Comparison of ENCODE assay signal across 19 mouse cellular contexts in genomic region chr6:97918481-97918880, GRCm38 (mm10).
DNase-seq lines count a peak whose midpoint lies in the region; ATAC-seq and TF ChIP-seq lines count a peak whose summit lies in the region.
"Had no signal": no experiment of that assay in that cellular context is flagged by ENCODE, and none has a peak within 500 bp of the region (broad histone marks: within the 10 kb centered on the region; RNA-seq: fewer than 3 reads in every experiment).

No protein-coding gene starts in this region.

- no peaks in the 10 kb centered on the region for H3K79me2 ChIP-seq in heart, adult 2 months (replicated peaks; ENCODE audit: control insufficient read depth, insufficient read depth, low read length)

- no peak for TF ChIP-seq EP300 in heart, adult 2 months (IDR thresholded peaks at IDR 0.05; ENCODE audit: insufficient read depth, low read depth, low read length)
- TF ChIP-seq EP300 in heart, postnatal 0 days (IDR thresholded peaks at IDR 0.05; ENCODE audit: low read depth) = no peak

- H3K4me1 ChIP-seq in heart, adult 2 months (ENCODE audit: control insufficient read depth, insufficient read depth, low read length) = peaks cover 11% of the 10 kb centered on the region
- H3K4me1 ChIP-seq in hindbrain, embryonic 10.5 days (replicated peaks) = peaks cover 22% of the 10 kb centered on the region
- H3K4me1 ChIP-seq in hindbrain, postnatal 0 days (ENCODE audit: insufficient read depth, low read length) = no peaks in the 10 kb centered on the region
- no peaks in the 10 kb centered on the region; the same call in 1 of the 2 replicates for H3K4me1 ChIP-seq in lung, embryonic 16.5 days (replicated peaks; ENCODE audit: control insufficient read depth, insufficient read depth, low read length)
- peaks cover 36% of the 10 kb centered on the region for H3K4me1 ChIP-seq in heart, postnatal 0 days (ENCODE audit: control insufficient read depth, insufficient read depth)
- H3K4me1 ChIP-seq: liver, embryonic 12.5 days had no signal

- no peak for ATAC-seq in hindbrain, postnatal 0 days
- no peak for ATAC-seq in lung, embryonic 16.5 days (ENCODE audit: low read depth)
- peak; percentile 12 for ATAC-seq in heart, postnatal 0 days (ENCODE audit: insufficient read depth, low read depth)
- ATAC-seq: hindbrain, embryonic 16.5 days; intestine, postnatal 0 days; liver, embryonic 12.5 days had no signal

- no peak for TF ChIP-seq POLR2A in heart, adult 2 months (IDR thresholded peaks at IDR 0.05; ENCODE audit: insufficient read depth, low read depth, low read length)

- peak overlapping the region; percentile 36; the same call in 1 of the 2 replicates for H3K9ac ChIP-seq in heart, adult 2 months (ENCODE audit: low read depth, low read length)
- H3K9ac ChIP-seq in hindbrain, postnatal 0 days (replicated peaks; ENCODE audit: low read length) = no peak overlapping the region
- no peak overlapping the region for H3K9ac ChIP-seq in lung, embryonic 16.5 days (ENCODE audit: low read length)
- peak overlapping the region; percentile 30 for H3K9ac ChIP-seq in heart, postnatal 0 days (replicated peaks; ENCODE audit: low read depth, low read length)
- H3K9ac ChIP-seq: limb, embryonic 12.5 days; liver, embryonic 12.5 days; midbrain, embryonic 12.5 days; neural tube, embryonic 12.5 days had no signal

- H3K4me3 ChIP-seq in heart, adult 2 months = no peak overlapping the region
- H3K4me3 ChIP-seq in hindbrain, embryonic 10.5 days = no peak overlapping the region
- no peak overlapping the region for H3K4me3 ChIP-seq in hindbrain, postnatal 0 days (ENCODE audit: low read length)
- H3K4me3 ChIP-seq in lung, embryonic 16.5 days (ENCODE audit: low read length) = no peak overlapping the region
- no peak overlapping the region for H3K4me3 ChIP-seq in heart, postnatal 0 days (ENCODE audit: low read depth, low read length)
- H3K4me3 ChIP-seq: limb, embryonic 12.5 days; liver, embryonic 12.5 days; midbrain, embryonic 12.5 days; neural tube, embryonic 12.5 days had no signal

- WGBS in heart, adult 2 months = 51% methylated on average over 7 of the region's 7 CpGs
- WGBS in hindbrain, embryonic 10.5 days = 49% methylated on average over 7 of the region's 7 CpGs
- WGBS in hindbrain, postnatal 0 days = 56% methylated on average over 7 of the region's 7 CpGs
- 51% methylated on average over 7 of the region's 7 CpGs for WGBS in lung, embryonic 16.5 days
- 15% methylated on average over 7 of the region's 7 CpGs for WGBS in heart, postnatal 0 days

- peaks cover 4% of the 10 kb centered on the region for H3K36me3 ChIP-seq in heart, adult 2 months (ENCODE audit: control insufficient read depth, insufficient read depth, low read length)
- no peaks in the 10 kb centered on the region for H3K36me3 ChIP-seq in hindbrain, embryonic 10.5 days
- no peaks in the 10 kb centered on the region for H3K36me3 ChIP-seq in hindbrain, postnatal 0 days (ENCODE audit: insufficient read depth, low read length)
- no peaks in the 10 kb centered on the region for H3K36me3 ChIP-seq in lung, embryonic 16.5 days (ENCODE audit: control insufficient read depth, insufficient read depth, low read length)
- H3K36me3 ChIP-seq in heart, postnatal 0 days (replicated peaks; ENCODE audit: control insufficient read depth, insufficient read depth, low read length) = no peaks in the 10 kb centered on the region
- H3K36me3 ChIP-seq: limb, embryonic 12.5 days; liver, embryonic 12.5 days; midbrain, embryonic 12.5 days; neural tube, embryonic 12.5 days had no signal

- no peaks in the 10 kb centered on the region for H3K27me3 ChIP-seq in heart, adult 2 months (ENCODE audit: control insufficient read depth, insufficient read depth, low read length)
- H3K27me3 ChIP-seq in hindbrain, embryonic 10.5 days (ENCODE audit: insufficient read depth, poor library complexity, severe bottlenecking) = no peaks in the 10 kb centered on the region
- H3K27me3 ChIP-seq in hindbrain, postnatal 0 days (ENCODE audit: insufficient read depth, low read length) = no peaks in the 10 kb centered on the region
- H3K27me3 ChIP-seq in lung, embryonic 16.5 days (ENCODE audit: control insufficient read depth, insufficient read depth, low read depth, low read length) = no peaks in the 10 kb centered on the region
- no peaks in the 10 kb centered on the region for H3K27me3 ChIP-seq in heart, postnatal 0 days (ENCODE audit: control insufficient read depth, insufficient read depth, low read length)
- H3K27me3 ChIP-seq: CH12.LX; limb, embryonic 12.5 days; liver, embryonic 12.5 days; midbrain, embryonic 12.5 days; neural tube, embryonic 12.5 days had no signal

- no peak for TF ChIP-seq CTCF in heart, adult 2 months (IDR thresholded peaks at IDR 0.05)
- TF ChIP-seq CTCF in hindbrain, postnatal 0 days (IDR thresholded peaks at IDR 0.05; ENCODE audit: low read depth) = no peak
- no peak for TF ChIP-seq CTCF in heart, postnatal 0 days (IDR thresholded peaks at IDR 0.05; ENCODE audit: low read depth)

- H3K27ac ChIP-seq in heart, adult 2 months = peak overlapping the region; percentile 77
- peak overlapping the region; percentile 50; the same call in 1 of the 2 replicates for H3K27ac ChIP-seq in hindbrain, embryonic 10.5 days
- H3K27ac ChIP-seq in hindbrain, postnatal 0 days = no peak overlapping the region
- H3K27ac ChIP-seq in lung, embryonic 16.5 days (ENCODE audit: low read length) = peak overlapping the region; percentile 47; the same call in 1 of the 2 replicates
- H3K27ac ChIP-seq in heart, postnatal 0 days (ENCODE audit: low read depth) = peak overlapping the region; percentile 95
- H3K27ac ChIP-seq: limb, embryonic 12.5 days; liver, embryonic 12.5 days; midbrain, embryonic 12.5 days; neural tube, embryonic 12.5 days had no signal

- H3K4me2 ChIP-seq in hindbrain, postnatal 0 days (ENCODE audit: low read depth, low read length) = no peak overlapping the region
- no peak overlapping the region for H3K4me2 ChIP-seq in lung, embryonic 16.5 days (ENCODE audit: low read depth, low read length)
- H3K4me2 ChIP-seq in heart, postnatal 0 days (ENCODE audit: low read depth, low read length) = peak overlapping the region; percentile 49; the same call in 1 of the 2 replicates
- H3K4me2 ChIP-seq: limb, embryonic 12.5 days; liver, embryonic 12.5 days; midbrain, embryonic 12.5 days; neural tube, embryonic 12.5 days had no signal

- no peaks in the 10 kb centered on the region for H3K9me3 ChIP-seq in hindbrain, embryonic 10.5 days
- no peaks in the 10 kb centered on the region for H3K9me3 ChIP-seq in hindbrain, postnatal 0 days (ENCODE audit: low read length)
- no peaks in the 10 kb centered on the region for H3K9me3 ChIP-seq in lung, embryonic 16.5 days (ENCODE audit: control insufficient read depth, low read length)
- H3K9me3 ChIP-seq in heart, postnatal 0 days (replicated peaks; ENCODE audit: control insufficient read depth, low read length) = no peaks in the 10 kb centered on the region
- H3K9me3 ChIP-seq: limb, embryonic 12.5 days; liver, embryonic 12.5 days; midbrain, embryonic 12.5 days; neural tube, embryonic 12.5 days had no signal

- intact Hi-C loops in heart, adult 2 months (cut with DNase I) = loop anchor here (5.0 kb wide), 1 partner anchor 36 kb away; no protein-coding TSS in a partner anchor

- DNase-seq in heart, adult 2 months = no peak
- DNase-seq in heart, adult 11 months = no peak
- no peak for DNase-seq in hindbrain, embryonic 10.5 days (ENCODE audit: low spot score)
- no peak for DNase-seq in hindbrain, postnatal 0 days (ENCODE audit: low spot score)
- DNase-seq in lung, postnatal 4 days = no peak
- no peak for DNase-seq in heart, postnatal 0 days (ENCODE audit: low spot score)
- no peak for DNase-seq in cerebellum, adult 18-20 months
- DNase-seq: adrenal gland, adult 2 months; cerebellum, adult 9-11 months; lung, adult 2 months; thymus, postnatal 14 days had no signal

Comparison
In these comparisons a context has a peak if more than half of its experiments do, and no peak if none do; other contexts are left out.
1. H3K9ac ChIP-seq: peak in heart, adult 2 months (single experiment) and heart, postnatal 0 days (single experiment); none in hindbrain, postnatal 0 days (single experiment) and lung, embryonic 16.5 days (single experiment).